Mouse (Mus musculus) heart, embryonic 15.5 days (tissue): ENCODE results near the gene Des. TPM values are rescaled to one million over a fixed set of nuclear protein-coding genes. Genes with fewer than 3 reads are reported as not detected.

Source experiments
- ATAC-seq: fragments of 200-750 bp; cut with Nextera tagmentation; replicated peaks from 2 replicates; pipeline ENCODE4 v1.8.0; 2017; ENCODE audit warnings: low read depth, moderate TSS enrichment; ENCODE audit not compliant: insufficient number of reproducible peaks, insufficient read depth, low FRiP score
- H3K27ac ChIP-seq: fragments of 300-500 bp; sonication (generic); 2 replicates; pipeline ENCODE4 v1.5.1; 2015; ENCODE audit warnings: mild to moderate bottlenecking, inconsistent platforms
- H3K27me3 ChIP-seq: fragments of 300-500 bp; sonication (generic); 2 replicates; pipeline ENCODE4 v1.6.1; 2015; ENCODE audit warnings: inconsistent platforms
- H3K36me3 ChIP-seq: fragments of 300-500 bp; sonication (generic); 2 replicates; pipeline ENCODE4 v1.6.1; 2015; ENCODE audit warnings: mild to moderate bottlenecking, inconsistent platforms
- H3K4me1 ChIP-seq: fragments of 300-500 bp; sonication (generic); replicated peaks from 2 replicates; pipeline ENCODE4 v1.6.1; 2015; ENCODE audit warnings: inconsistent platforms
- H3K4me2 ChIP-seq: fragments of 300-500 bp; sonication (generic); 2 replicates; pipeline ENCODE4 v1.6.1; 2015; ENCODE audit warnings: inconsistent platforms, mild to moderate bottlenecking, moderate library complexity
- H3K4me3 ChIP-seq: fragments of 300-500 bp; sonication (generic); 2 replicates; pipeline ENCODE4 v1.5.1; 2015; ENCODE audit warnings: mild to moderate bottlenecking, inconsistent platforms
- H3K9ac ChIP-seq: fragments of 300-500 bp; sonication (generic); 2 replicates; pipeline ENCODE4 v1.6.1; 2015; ENCODE audit warnings: mild to moderate bottlenecking, inconsistent platforms
- H3K9me3 ChIP-seq: fragments of 300-500 bp; sonication (generic); replicated peaks from 2 replicates; pipeline ENCODE4 v1.6.1; 2016; ENCODE audit warnings: inconsistent platforms
- WGBS: fragments of 180-500 bp; shearing (Covaris S2); methylation state at CpG from one replicate; pipeline ENCODE4 v1.1.7; 2015; ENCODE audit warnings: mixed read lengths; 5-methylcytosine and 5-hydroxymethylcytosine counted together
- polyA plus RNA-seq: library from polyadenylated mRNA; unstranded; fragments of >200 nt; fragmentation: Nextera tagmentation; extraction: Ambion mirVana; gene quantifications from 2 replicates; pipeline ENCODE4 v1.2.1, GENCODE M21; 2015

Gene Des
- polyA plus RNA-seq, 1 experiment from 2014 or later, result 419 TPM

DNA sequence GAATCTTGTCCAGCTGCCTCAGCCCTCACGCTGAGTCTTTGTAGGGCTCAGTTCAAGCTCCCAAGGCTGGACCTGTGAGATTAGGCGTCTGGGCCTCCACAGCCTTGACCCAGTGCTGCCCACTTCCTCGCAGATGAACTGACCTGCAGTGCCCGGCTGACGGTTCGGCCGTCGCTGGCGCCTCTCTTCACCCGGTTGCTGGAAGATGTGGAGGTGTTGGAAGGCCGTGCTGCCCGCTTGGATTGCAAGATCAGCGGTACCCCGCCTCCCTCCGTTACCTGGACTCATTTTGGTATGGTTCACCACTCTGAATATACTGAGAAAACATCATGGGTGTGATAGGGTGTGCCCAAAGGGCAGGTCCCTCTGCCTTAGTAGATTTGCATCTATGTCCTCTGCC, 46.0 kb downstream of the Des start:
- Histone ChIP-seq H3K36me3 (peaks cover 56% of the 10 kb centered on the region), H3K27me3 (no peaks in the 10 kb centered on the region), H3K4me3 (no peak overlapping the region), H3K4me1 (peaks cover 58% of the 10 kb centered on the region), H3K4me2 (no peak overlapping the region), H3K9me3 (no peaks in the 10 kb centered on the region), H3K27ac (peak overlapping the region; percentile 87), H3K9ac (0 out of 2 replicates have a peak overlapping the region, but pooled peaks have one; percentile 5)
- 90% methylated on average over 15 of the region's 15 CpGs for WGBS
- no peak for ATAC-seq

DNA sequence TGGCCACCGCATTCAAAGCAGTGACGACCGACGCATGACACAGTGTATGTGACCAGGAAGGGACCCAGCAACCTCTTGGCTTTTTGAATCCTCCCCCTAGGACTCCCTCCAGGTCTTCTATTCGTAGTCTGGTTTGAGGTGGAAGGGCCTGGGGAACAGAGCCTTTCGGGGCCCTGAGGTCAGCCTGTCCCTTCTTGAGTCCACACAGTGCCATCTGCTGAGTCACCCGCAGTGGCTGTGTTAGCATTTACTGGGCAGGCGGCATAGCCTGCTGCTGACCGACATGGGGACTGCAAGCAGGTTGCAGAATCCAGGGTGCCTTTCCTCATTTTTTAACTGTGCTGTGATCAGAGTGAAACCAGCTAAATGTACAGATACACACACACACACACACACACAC, 46.9 kb downstream of the Des start:
- H3K9ac ChIP-seq, result no peak overlapping the region
- H3K27me3 ChIP-seq, result no peaks in the 10 kb centered on the region
- no peak overlapping the region for H3K4me3 ChIP-seq
- H3K9me3 ChIP-seq, result no peaks in the 10 kb centered on the region
- no peak overlapping the region for H3K4me2 ChIP-seq
- peaks cover 51% of the 10 kb centered on the region for H3K4me1 ChIP-seq
- H3K36me3 ChIP-seq, result peaks cover 56% of the 10 kb centered on the region
- H3K27ac ChIP-seq, result peak overlapping the region; percentile 87
- 85% methylated on average over 9 of the region's 9 CpGs for WGBS
- no peak for ATAC-seq

DNA sequence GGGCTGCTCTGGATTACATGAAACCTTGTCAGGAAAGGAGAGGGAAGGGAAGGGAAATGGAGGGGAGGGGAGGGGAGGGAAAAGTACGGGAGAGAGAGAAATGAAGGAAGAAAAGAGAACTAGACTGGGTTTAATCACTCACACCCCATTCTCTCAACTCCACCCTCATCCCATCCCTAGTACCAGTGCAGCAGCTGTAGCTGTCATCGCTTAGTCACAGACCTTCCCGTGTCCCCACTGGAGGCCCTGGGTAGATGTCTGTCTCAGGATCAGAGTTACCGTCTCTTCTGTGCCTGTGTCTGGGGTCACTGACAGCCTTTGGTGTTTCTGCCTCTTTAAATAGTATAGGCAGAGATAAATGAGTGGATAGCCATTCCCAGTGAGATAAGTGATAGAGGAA, 48.1 kb downstream of the Des start:
- no peaks in the 10 kb centered on the region for H3K9me3 ChIP-seq
- WGBS, result 16% methylated on average over 4 of the region's 4 CpGs
- H3K9ac ChIP-seq, result no peak overlapping the region
- no peak overlapping the region for H3K4me2 ChIP-seq
- H3K27ac ChIP-seq, result peak overlapping the region; percentile 87
- ATAC-seq, result peak; percentile 64; the same call in 1 of the 2 replicates
- no peak overlapping the region for H3K4me3 ChIP-seq
- H3K27me3 ChIP-seq, result no peaks in the 10 kb centered on the region
- peaks cover 44% of the 10 kb centered on the region for H3K4me1 ChIP-seq
- peaks cover 49% of the 10 kb centered on the region for H3K36me3 ChIP-seq

DNA sequence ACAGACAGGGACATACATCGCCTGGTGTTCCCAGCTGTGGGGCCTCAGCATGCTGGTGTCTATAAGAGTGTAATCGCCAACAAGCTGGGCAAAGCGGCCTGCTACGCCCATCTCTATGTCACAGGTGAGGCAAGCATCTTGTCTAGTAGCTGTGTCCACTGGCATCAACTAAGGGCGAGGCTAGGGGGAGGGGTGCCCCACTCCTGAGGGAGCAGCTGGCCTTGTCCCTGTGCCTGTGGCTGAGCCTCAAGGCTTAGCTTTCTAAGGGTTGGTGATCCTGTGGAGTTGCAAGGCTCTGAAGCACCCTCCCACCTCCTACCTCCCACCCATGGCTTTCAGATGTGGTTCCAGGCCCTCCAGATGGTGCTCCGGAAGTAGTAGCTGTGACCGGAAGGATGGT, 49.8 kb downstream of the Des start:
- Histone ChIP-seq H3K4me2 (no peak overlapping the region), H3K36me3 (peaks cover 50% of the 10 kb centered on the region), H3K27me3 (no peaks in the 10 kb centered on the region), H3K9ac (no peak overlapping the region), H3K4me1 (peaks cover 44% of the 10 kb centered on the region), H3K27ac (no peak overlapping the region), H3K9me3 (no peaks in the 10 kb centered on the region), H3K4me3 (no peak overlapping the region)
- WGBS, result 91% methylated on average over 7 of the region's 7 CpGs
- ATAC-seq, result no peak

DNA sequence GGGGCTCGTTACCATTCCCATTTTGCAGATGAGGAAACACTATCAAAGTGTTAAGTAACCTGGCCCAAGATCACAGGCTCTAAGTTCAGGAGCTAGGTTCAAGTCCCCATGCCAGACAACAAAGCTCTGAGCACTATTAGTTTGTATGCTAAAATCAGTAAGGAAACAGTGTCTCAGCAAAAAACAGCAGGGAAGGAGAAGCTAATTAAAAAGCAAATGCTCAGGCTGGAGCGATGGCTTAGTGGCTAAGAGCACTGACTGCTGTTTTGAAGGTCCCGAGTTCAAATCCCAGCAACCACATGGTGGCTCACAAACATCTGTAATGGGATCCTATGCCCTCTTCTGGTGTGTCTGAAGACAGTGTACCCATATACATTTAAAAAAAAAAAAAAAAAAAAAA, 52.1 kb downstream of the Des start:
- H3K9ac ChIP-seq, result no peak overlapping the region
- no peak overlapping the region for H3K4me3 ChIP-seq
- 89% methylated on average over 3 of the region's 3 CpGs for WGBS
- no peak overlapping the region for H3K4me2 ChIP-seq
- H3K27me3 ChIP-seq, result no peaks in the 10 kb centered on the region
- no peak overlapping the region for H3K27ac ChIP-seq
- no peaks in the 10 kb centered on the region for H3K9me3 ChIP-seq
- peaks cover 51% of the 10 kb centered on the region for H3K36me3 ChIP-seq
- H3K4me1 ChIP-seq, result peaks cover 35% of the 10 kb centered on the region
- no peak for ATAC-seq

DNA sequence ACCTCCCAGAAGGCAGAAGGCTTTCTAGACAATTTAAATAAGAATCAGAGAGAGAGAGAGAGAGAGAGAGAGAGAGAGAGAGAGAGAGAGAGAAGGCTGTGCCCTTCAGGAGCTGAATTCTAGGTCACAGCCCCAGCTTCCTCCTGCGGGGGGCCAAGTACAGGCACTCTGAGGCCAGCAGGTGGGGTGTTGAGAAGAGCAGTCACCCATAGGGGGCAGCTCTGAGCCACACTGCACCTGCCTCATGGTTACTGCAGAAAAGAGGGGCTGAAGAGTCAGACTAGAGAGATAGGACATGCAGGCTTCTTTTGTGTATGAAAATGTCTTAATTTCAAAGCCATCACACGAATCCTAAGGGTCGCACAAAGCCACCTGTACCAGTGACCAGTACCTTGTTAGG, 53.6 kb downstream of the Des start:
- H3K9ac ChIP-seq, result no peak overlapping the region
- peak overlapping the region; percentile 45 for H3K27ac ChIP-seq
- 51% methylated on average over 3 of the region's 3 CpGs for WGBS

More for the DNA sequence above, 53.6 kb downstream of the Des start:
- H3K36me3 ChIP-seq, result peaks cover 65% of the 10 kb centered on the region
- H3K9me3 ChIP-seq, result no peaks in the 10 kb centered on the region
- no peak overlapping the region for H3K4me2 ChIP-seq
- H3K27me3 ChIP-seq, result no peaks in the 10 kb centered on the region
- H3K4me1 ChIP-seq, result peaks cover 23% of the 10 kb centered on the region
- H3K4me3 ChIP-seq, result no peak overlapping the region
- ATAC-seq, result no peak; the same call in 1 of the 2 replicates

Other genes with a start within 250 kb of the Des start
- gene Nhej1, start 235.1 kb upstream of the Des start, polyA plus RNA-seq, result 7.2 and 8.9 TPM in 2 replicates
- gene Slc23a3, start 226.4 kb upstream of the Des start, polyA plus RNA-seq, result 0.53 and 1.2 TPM in 2 replicates
- gene Cnppd1, start 217.6 kb upstream of the Des start, polyA plus RNA-seq, result 33.7 and 39.3 TPM in 2 replicates
- 30.7 and 41.6 TPM in 2 replicates for gene Retreg2, start 217.6 kb upstream of the Des start, polyA plus RNA-seq
- gene Zfand2b, start 191.7 kb upstream of the Des start, polyA plus RNA-seq, result 26.5 and 32.5 TPM in 2 replicates
- 12.9 and 14.1 TPM in 2 replicates for gene Abcb6, start 179.9 kb upstream of the Des start, polyA plus RNA-seq
- 24.3 and 25.9 TPM in 2 replicates for gene Ankzf1, start 168.2 kb upstream of the Des start, polyA plus RNA-seq
- gene Atg9a, start 168.1 kb upstream of the Des start, polyA plus RNA-seq, result 27.1 and 31.0 TPM in 2 replicates
- 9.4 and 11.4 TPM in 2 replicates for gene Glb1l, start 149.5 kb upstream of the Des start, polyA plus RNA-seq
- 73.6 and 96.9 TPM in 2 replicates for gene Stk16, start 149.5 kb upstream of the Des start, polyA plus RNA-seq
- gene Tuba4a, start 140.5 kb upstream of the Des start, polyA plus RNA-seq, result 41.9 and 56.7 TPM in 2 replicates
- 0.23 TPM in 1 of 2 replicates, not detected in the other for gene A630095N17Rik, start 128.2 kb upstream of the Des start, polyA plus RNA-seq
- 41.4 and 43.0 TPM in 2 replicates for gene Dnajb2, start 123.9 kb upstream of the Des start, polyA plus RNA-seq
- 0.45 and 1.0 TPM in 2 replicates for gene Ptprn, start 95.8 kb upstream of the Des start, polyA plus RNA-seq
- gene Resp18, start 81.9 kb upstream of the Des start, polyA plus RNA-seq, result 0.18 and 2.4 TPM in 2 replicates
- 108 and 123 TPM in 2 replicates for gene Dnpep, start 42.3 kb upstream of the Des start, polyA plus RNA-seq
- 44.5 and 54.4 TPM in 2 replicates for gene Speg, start 15.0 kb downstream of the Des start, polyA plus RNA-seq
- gene Gmppa, start 75.6 kb downstream of the Des start, polyA plus RNA-seq, result 63.9 and 81.8 TPM in 2 replicates
- gene Asic4, start 90.1 kb downstream of the Des start, polyA plus RNA-seq, result 0.40 and 0.81 TPM in 2 replicates
- 23.9 and 36.6 TPM in 2 replicates for gene Chpf, start 119.0 kb downstream of the Des start, polyA plus RNA-seq
- 0.39 and 0.80 TPM in 2 replicates for gene Tmem198, start 119.2 kb downstream of the Des start, polyA plus RNA-seq
- 95.1 and 122 TPM in 2 replicates for gene Obsl1, start 146.1 kb downstream of the Des start, polyA plus RNA-seq
- gene Inha, start 146.7 kb downstream of the Des start, polyA plus RNA-seq, result 4.1 and 5.9 TPM in 2 replicates
- 10.4 and 15.8 TPM in 2 replicates for gene Stk11ip, start 161.2 kb downstream of the Des start, polyA plus RNA-seq
- gene Slc4a3, start 185.9 kb downstream of the Des start, polyA plus RNA-seq, result 28.9 and 33.4 TPM in 2 replicates